Mouse (Mus musculus) frontal cortex, postnatal 25 days (tissue): Measurements from ENCODE around the gene Cplx1.
"Not testable (repeated sequence)": the region's sequence is repeated elsewhere in the genome, so short reads cannot be mapped to it uniquely, and the experiment has no call there.

ENCODE experiments used
- DNase-seq, 2 experiments: peaks; one replicate each; pipeline ENCODE4 v3.0.0; 2022; ENCODE audit warnings: low spot score in 2 of 2

Gene Cplx1

DNA sequence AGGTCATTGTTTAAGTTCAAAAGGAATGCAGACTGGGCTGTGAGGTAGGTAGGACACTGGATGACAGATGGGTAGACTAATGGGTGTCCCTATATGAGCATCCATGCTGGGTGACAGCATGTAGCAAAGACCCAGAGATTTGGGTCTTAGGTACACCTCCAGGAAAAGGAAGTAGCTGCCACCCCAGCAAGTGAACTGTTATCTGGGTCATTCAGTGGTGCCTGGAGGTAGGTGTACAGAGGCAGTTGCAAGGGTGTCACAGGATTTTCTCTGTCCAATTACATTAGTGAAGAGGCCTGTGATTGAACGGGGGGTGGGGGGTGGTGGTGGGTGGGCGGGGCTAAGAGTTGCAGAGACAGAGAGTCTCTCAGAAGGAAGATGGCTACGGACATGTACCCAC lies 33.2 kb downstream of the Cplx1 start:
- DNase-seq: no peak

GRCm38 (mm10) chr5:108515581-108516361 lies 34.1 kb downstream of the Cplx1 start:
- no peak for DNase-seq

DNA sequence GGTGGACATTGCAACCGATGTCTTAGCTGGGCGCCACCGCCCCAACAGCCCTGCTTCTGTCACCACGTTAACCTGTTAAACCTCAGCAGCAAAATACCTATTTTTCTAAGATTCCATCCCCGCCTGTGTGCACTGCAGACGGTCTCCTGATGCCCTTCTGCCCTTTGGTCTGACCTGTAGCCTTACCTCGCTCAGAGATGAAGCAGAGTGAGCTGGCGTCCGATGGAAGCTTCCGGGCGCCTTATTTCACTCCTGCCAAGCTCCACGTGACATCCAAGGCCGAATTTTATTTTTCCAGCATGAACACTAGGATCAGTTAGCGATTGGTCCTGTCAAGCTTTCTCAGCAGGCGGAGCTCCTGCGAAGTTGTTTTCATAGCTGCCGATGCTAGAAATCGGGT lies 47.5 kb downstream of the Cplx1 start:
- no peak for DNase-seq

- DNase-seq: no peak
These were observed 48.3 kb downstream of the Cplx1 start for GRCm38 (mm10) chr5:108501573-108501972.

DNA sequence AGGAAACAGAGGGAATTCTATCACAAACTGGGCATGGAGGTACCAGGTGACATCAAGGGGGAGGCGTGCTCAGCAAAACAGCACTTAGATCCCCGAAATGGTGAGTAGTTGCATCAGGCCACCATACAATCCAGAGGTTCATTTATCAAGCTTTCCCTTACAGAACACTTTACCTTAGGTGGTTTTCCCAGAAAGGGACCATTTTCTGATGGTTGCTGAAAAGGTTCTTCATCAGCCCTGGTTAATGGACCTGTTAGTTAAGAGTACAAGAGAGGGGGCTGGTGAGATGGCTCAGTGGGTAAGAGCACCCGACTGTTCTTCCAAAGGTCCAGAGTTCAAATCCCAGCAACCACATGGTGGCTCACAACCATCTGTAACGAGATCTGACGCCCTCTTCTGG lies 63.7 kb downstream of the Cplx1 start:
- not testable (repeated sequence) for DNase-seq

- no peak for DNase-seq
These were observed 64.6 kb downstream of the Cplx1 start for GRCm38 (mm10) chr5:108485239-108485638.

GRCm38 (mm10) chr5:108483006-108483405 lies 66.8 kb downstream of the Cplx1 start:
- no peak for DNase-seq

GRCm38 (mm10) chr5:108475977-108476376 lies 73.8 kb downstream of the Cplx1 start:
- DNase-seq: no peak

DNA sequence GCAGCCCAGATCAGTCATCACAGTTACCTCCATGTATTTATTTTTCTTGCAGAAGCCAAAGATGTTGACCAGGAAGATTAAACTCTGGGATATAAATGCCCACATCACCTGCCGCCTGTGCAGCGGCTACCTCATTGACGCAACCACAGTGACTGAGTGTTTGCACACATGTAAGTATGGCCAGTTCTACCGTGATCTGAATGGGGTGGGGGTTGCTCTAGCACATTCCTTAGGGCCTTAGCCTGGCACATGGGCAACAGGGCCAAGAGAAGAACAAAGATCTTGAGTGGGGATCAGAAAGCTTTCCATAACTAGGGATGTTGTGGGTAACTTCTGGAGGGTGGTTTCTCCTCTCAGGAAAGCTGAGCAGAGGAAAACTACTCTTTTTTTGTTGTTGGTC lies 76.1 kb downstream of the Cplx1 start:
- no peak for DNase-seq

DNA sequence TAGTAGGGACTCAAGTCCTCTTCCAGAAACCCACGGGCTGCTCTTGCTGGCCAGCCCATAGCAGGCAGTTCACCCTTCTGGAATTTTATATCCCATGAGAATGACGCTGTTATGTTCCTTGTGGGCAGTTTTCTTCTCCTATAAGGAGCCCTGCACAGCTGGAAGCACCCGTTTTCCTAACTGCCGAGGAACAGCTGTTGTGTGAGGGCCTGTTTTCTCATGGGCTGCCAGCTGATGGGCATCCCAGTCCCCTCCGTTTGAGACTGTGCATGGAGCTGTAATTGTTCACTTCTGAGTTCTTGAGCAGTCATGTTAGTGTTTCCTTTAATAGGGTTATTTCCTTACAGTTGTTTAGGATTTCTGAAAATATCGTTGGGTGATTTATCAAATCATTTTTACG lies 80.2 kb downstream of the Cplx1 start:
- no peak for DNase-seq
